Mouse (Mus musculus): ENCODE results near the gene Hist1h4k.
"Not testable (repeated sequence)": the region's sequence is repeated elsewhere in the genome, so short reads cannot be mapped to it uniquely, and the experiment has no call there.

Gene Hist1h4k

DNA sequence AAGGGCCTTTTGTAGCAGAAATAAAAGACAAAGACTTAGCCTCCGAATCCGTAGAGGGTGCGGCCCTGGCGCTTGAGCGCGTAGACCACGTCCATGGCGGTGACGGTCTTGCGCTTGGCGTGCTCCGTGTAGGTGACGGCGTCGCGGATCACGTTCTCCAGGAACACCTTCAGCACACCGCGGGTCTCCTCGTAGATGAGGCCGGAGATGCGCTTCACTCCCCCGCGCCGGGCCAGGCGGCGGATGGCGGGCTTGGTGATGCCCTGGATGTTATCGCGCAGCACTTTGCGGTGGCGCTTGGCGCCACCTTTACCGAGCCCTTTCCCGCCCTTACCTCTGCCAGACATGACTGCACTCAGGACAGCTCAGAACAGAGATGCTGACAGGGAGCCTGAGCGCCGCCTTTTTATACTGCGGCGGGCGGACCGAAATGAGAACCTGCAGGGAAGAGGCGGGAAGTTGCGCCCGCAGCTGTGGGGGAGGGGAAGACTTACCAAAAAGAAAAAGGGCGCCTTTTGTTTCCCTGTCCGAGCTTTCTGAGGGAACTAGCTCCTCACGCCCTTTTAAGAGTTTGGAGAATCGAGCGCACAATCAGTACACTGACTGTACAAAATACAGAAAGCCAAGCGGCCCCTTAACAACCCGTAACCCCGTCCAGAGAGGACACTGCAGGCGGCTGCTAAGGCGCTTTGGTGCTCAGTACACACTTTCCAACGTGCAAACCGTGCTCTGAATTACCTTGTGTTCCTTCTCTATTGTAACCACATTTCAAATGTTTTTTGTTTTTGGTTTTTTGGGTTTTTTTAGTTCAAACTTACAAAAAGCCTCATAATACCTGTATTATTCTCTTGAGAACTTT lies at the start of gene Hist1h4k:
TSS of gene Hist1h4k (minus strand) at position 347 of the 859 bp plus-strand sequence.
- DNase-seq: peak; percentile 94 to 97

DNA sequence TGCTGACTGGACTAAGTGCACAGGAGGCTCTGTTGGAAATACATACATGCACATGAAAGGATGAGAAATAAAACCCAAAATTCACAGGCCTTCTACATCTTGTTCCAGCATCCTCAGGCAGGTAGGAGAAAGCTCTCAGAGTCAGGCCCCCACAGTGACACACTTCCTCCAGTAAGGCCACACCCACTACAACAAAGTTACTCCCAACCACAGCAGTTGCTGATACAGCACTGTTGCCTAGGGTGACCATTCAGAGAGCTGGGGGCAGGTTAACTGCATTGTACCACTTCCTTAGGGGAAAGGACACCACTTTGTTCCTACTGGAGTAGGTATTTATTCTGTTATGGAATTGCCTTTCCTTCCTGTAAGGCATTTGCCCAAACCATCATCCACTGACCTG lies 46.9 kb upstream of the Hist1h4k start:
- DNase-seq: not testable (repeated sequence)

DNA sequence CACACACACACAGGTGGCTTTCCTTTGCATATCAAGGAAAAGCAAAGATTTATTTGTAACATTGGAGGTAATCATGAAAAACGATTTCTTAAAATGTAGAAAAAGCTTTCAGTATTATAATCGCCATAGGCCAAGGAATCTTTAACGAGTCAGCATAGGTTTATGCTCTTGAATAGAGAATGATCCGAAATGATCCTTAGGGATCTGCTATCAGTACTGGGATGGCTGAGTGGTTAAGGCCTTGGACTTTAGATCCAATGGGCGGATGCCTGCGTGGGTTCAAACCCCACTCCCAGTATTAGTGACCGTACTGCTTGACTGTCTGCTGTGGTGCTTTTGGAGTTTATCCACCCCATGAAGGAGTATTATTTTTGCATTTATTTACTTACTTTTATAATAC lies 45.3 kb upstream of the Hist1h4k start:
- no peak for DNase-seq

DNA sequence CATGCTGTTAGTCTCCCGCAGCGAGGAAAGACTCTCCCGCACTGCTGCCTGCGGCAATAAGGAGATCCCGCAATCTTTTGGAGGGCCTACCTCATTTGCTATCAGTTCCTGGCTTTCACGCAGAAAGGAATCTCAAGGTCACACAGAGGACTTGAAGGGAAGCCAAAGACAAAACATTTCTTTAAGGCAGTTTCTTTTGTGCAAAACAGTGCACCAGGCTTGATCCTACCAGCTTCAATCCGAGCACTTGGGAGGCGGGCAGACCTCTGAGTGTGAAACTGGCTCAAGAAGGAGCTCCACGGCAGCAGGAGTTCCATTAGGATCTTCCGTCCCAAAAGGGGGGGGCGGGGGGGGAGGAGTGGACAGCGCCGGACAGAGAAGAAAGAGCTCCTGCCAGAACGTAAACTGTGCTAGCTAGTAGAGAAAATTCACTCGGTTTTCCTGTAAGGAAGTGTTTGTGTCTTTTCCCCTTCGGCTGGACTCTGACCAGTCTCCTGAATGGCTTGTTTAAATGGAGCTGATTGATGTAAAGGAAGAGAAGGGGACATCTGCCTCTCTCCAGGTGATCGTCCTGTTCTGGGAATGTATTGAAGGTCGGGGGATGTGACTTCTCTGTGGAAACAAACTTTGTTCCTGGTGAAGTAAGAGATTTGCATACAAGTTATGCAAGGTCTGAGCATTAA lies 40.4 kb upstream of the Hist1h4k start:
- DNase-seq: peak; percentile 8 to 9

DNA sequence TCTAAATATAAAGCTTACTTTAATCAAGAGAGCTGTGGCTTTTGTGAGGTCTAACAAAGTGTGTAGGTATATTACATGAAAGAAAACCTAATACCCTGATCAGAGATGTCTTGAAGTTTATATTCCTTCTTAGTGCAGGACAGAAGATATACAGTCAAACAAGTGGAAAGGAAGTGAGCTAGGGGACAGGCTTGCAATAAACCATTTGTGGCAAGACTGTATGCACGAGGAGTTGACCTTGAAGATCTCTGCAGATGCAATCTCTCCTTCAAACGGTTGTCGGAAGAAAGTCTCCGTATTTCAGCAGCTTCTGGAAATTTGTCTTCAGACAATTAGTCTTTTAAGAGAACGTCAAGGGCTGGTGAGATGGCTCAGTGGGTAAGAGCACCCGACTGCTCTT lies 39.6 kb upstream of the Hist1h4k start:
- no peak for DNase-seq

DNA sequence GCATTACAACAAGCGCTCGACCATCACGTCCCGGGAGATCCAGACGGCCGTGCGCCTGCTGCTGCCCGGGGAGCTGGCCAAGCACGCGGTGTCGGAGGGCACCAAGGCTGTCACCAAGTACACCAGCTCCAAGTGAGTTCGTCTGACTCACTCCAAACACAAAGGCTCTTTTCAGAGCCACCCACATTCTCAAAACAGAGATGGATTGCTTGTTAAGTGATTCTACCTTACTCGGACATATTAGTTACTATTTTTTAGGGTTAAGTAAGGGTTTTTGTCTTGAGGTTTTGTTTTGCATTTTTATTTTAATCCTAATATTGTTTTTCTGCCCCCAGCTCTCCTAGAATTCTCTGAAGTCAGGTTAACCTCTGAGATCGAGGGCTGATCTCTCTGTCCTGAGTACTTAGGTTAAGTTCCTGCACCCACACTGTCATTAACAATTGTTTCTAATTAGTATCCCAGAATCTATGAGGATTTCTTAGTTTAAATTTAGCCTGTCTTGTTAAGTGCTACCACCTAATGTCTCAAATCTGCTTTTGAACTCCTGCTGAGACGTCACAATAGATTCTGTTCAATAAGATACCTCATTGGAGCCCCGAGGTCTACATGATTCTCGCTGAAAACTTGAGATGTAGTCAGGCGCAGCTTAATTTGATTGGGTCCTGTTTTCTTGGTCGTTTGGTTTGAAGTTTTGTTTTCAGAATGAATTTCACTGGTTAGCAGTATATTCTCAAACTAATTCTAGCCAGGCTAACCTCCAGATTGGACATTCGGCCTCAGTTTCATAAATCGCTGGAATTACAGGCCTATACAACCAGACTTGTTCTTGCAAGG lies 37.7 kb upstream of the Hist1h4k start:
- no peak for DNase-seq

DNA sequence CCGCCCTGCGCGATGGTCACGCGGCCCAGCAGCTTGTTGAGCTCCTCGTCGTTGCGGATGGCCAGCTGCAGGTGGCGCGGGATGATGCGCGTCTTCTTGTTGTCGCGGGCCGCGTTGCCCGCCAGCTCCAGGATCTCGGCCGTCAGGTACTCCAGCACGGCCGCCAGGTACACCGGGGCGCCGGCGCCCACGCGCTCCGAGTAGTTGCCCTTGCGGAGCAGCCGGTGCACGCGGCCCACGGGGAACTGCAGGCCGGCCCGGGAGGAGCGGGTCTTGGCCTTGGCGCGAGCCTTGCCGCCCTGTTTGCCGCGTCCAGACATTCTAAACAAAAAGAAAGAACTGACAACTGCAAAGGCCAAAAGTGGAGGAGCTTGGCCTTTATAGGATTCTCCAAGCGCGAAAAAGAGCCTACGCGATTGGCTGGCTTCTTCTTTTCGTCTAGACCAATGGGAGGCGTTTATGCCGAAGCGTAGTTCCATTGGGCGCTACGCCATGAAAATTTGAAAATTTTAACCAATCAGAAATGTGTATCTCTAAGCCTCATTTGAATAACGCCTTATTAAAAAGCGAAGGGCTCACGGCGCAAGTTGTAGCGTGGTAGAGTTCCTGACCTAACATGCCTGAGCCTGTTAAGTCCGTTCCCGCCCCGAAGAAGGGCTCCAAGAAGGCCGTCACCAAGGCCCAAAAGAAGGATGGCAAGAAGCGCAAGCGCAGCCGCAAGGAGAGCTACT lies 36.8 kb upstream of the Hist1h4k start, which contains the start of the genes Hist1h2an and Hist1h2bp:
TSS of gene Hist1h2an (minus strand) at position 320 of the 731 bp plus-strand sequence.
TSS of gene Hist1h2bp (plus strand) at position 563 of the 731 bp plus-strand sequence.
- DNase-seq: peak; percentile 92 to 97

DNA sequence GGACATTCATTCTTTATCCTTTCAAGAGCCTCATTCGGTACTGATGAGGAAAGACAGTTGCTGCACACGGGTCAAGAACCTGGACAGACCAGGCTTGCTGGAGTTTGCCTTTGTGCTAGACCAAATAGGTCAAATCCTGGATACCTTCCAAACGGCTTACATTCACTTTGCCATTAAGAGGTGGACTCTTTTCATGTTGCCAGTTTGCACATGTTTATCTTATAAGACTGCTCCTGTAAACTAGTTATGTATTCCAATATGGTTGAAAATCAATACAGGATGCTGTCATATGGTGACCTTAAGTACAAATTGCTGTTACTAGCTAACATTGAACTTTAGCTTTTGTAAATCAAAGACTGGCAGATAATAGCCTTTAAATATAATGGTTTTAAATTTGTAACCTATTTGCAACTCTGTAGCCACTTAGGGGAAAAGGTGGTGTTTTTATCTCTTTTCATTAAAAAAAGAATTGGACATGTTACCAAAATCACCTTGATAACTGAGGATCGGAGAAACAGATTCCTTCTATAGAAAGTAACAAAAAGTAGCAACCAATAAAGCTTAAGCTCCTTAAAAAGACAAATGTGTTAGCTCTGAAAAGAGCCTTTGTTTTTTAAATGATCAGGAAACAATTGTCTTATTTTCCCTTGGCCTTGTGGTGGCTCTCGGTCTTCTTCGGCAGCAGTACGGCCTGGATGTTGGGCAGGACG lies 36.0 kb upstream of the Hist1h4k start:
- no peak for DNase-seq

DNA sequence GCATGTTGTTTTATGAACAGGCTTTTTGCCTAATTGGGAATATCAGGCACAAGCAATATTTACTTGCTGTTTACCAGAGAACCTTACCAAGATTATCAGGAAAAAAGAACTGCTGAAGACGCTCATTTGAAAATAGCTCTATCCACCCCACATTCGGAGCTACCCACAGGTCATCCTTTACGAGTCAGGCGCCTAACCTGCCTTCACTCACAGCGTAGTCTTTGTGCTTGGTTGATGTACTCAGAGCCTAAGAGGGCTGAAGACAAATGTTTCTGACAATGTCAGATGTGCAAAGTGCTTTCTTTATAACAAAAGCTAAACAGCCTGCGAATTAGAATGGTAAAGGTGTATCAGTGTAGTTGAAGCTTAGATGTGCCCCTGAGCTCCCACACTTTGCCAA lies 34.0 kb upstream of the Hist1h4k start:
- DNase-seq: no peak

DNA sequence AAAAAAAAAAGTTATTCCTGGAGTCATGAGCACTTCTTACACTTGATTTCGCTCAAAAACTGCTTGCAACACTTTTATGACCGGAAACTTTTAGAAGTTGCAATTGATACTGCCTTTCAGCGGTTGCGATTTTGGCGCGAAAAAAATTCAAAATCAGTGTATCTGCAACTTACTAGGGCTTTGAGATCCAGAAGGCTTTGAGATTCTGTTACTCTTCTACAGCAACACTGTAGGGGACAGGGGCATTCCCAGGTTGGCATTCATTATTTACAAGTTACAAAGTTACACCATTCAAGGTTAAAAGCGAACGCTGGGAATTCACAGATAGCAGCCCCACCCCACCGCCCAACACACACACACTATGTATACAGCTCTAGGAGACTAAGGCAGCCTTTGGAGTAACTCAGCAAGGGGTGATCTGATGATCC lies 33.4 kb upstream of the Hist1h4k start:
- DNase-seq: peak; percentile 23 to 36

DNA sequence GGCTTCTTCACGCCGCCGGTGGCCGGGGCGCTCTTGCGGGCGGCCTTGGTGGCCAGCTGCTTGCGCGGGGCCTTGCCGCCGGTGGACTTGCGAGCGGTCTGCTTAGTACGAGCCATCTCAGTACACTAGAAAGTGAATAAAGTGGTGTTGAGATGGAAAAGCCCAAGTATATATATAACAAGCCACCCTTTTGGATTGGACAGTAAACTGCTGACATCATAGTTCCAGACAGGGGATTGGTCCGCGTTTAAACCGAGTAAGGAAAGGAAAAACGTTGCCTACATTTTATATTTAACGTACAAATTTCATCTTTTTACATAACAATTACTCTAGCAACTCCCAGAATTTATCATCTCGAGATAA lies 32.9 kb upstream of the Hist1h4k start, which contains the start of gene Hist1h3i:
TSS of gene Hist1h3i (minus strand) at position 116 of the 363 bp plus-strand sequence.
- DNase-seq: peak; percentile 24 to 74

DNA sequence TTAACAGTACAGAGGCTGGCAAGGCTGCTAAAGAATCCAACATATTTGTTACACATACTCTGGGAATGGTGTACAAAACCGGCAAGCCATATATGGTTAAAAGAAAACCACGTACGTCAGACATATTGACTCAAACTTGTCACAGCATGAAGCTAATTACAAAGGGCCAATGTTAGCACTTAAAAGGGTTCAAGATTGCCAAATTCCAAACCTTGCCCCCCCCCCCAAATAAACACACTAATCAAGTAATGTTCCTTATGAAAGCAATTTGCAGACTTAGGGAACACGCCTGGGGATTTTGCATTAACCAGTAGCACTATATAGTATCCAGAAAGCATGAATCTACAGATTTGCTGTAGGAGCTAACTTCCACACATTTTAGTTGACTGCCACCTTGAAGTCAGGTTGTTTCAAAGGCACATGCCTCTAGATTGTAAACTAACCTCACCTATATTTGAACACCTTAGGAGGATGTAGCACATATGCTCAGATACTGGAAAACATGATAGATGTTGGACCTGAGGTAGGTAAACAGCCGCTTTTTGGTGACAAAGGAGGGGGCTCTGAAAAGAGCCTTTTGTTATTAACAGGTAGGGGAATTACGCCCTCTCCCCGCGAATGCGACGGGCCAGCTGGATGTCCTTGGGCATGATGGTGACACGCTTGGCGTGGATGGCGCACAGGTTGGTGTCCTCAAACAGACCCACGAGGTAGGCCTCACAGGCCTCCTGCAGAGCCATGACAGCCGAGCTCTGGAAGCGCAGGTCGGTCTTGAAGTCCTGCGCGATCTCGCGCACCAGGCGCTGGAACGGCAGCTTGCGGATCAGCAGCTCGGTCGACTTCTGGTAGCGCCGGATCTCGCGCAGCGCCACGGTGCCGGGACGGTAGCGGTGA lies 32.3 kb upstream of the Hist1h4k start:
- peak; percentile 18 to 21 for DNase-seq

DNA sequence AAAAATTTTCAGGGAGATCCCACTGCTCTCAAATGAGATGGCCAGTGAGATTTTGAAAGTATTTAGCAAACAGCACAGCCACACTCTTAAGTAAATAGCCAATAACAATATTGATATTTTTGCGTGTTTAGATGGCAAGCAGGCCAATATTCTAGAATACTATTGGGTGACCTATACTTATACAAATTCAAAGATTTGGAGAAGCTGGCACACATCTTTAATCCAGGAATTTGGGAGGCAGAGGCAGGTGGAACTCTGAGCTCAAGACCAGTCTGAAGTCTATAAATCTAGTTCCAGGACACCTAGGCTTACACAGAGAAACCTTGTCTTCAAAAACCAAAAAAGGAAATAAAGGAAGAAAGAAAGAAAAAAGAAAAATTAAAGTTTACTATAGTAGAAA lies 31.3 kb upstream of the Hist1h4k start:
- no peak for DNase-seq

DNA sequence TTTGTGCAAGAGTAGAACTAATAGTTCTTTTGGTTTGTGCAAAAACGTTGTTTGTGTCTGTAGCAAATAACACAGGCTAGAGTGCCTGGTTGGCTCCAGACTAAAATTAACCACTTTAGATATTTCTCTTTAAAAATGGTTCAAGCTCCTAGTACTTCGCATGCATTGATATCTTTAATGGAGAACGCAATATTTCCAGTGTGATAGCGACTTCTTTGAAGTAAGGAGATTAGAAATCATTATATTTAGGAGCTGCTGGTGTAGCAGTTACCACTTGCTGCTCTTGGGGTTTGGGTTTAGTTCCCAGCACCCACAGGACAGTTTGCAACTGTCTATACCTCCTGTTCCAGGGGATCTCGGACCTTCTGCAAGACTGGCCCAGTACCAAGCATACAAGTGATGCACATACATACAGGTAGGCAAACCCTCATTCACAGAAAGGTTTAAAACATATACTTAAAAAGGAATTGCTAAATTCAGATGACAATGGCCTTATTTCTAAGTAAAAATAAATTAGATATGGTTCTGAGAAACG lies 30.8 kb upstream of the Hist1h4k start:
- no peak for DNase-seq

DNA sequence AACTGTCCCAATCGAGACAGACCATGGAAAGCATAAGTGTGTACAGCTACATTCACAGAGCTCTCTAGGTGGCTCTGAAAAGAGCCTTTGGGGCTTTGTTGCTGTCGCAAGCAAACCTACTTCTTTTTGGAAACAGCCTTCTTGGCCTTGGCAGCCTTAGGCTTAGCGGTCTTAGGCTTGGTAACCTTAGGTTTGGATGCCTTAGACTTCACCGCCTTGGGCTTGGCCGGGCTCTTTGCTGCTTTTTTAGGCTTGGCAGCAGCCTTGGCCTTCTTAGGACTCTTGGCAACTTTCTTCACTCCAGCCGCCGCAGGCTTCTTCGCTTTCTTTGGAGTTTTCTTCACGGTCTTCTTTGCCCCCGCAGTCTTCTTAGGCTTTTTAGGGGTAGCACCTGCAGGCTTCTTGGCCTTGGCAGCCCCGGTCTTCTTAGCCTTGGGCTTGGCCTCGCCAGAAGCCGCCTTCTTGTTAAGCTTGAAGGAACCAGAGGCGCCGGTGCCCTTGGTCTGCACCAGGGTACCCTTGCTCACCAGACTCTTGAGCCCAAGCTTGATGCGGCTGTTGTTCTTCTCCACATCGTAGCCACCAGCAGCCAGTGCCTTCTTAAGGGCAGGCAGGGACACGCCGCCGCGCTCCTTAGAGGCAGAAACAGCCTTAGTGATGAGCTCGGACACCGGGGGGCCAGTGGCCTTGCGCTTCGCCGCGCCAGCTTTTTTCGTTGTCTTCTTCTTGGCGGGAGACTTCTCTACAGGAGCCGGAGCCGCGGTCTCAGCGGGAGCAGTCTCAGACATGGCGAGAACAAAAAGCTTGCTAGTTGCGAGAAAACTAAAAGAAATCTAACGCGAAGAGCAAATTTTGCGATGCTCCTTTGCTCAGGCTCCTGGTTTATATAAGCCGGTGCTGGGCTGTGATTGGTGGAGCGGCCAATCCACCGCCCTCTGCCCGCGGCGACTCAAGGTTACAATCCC lies 29.7 kb upstream of the Hist1h4k start, which contains the start of gene Hist1h1b:
TSS of gene Hist1h1b (minus strand) at position 859 of the 965 bp plus-strand sequence.
- peak; percentile 55 to 57 for DNase-seq

DNA sequence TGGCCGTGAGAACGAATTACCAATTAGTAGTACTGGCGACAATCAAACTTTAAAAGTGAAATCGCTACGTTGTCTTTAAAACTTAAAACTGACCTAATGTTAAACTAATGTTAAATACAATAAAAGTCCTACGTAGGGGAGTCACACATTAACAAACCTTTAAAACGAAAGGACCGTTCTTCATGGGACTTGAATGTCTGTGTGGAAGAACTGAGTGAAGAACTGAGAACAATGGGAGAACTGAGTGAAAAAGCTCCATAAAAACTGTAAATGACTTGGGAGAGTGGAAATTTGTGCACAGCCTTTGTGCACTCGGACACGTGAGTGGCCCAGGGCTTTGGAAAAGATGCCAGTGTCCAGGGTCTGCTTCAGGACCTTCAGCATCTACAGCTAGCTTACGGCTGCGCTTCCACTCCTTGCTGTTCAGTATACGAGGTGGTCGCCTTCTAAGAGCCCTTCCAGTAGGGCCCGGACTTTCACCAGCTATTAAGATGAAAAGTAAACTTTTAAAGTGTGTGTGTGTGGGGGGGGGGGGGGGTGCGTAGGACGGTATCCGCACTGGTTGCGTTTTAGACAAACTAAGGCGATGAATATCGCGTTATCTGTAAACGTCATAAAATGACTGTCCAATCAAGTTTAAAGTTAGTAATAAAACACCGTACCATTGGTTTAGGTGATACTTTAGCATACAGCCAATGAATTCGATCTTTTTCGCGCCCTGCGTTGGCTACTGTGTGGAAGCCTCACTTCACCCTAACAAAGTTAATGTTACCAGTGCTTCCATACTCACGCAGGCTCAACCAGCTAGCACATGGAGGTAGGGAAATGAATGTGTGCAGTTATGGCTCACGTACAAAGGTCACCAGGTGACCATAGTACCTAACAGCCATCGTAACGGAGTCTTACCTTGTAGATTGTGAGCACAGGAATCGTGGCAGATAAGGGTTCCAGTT lies 28.8 kb upstream of the Hist1h4k start:
- peak; percentile 75 to 76 for DNase-seq

DNA sequence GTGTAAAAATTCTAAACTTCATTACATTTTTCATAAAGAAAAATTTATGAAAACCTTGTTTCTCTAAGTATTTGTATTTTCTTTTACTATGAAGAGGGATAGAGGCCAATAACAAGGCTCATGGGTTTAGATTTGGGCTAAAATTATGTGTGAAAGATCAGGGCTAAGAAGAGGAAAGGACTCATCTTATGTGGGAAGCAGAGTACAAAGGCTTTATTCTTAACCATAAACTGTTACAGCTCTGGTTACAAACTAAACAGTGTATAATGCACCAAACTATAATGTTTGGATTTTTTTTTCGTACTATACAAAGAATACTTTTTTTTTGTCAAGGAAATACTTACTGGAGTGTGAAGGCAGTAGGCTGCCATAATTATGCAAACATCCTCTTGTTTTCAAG lies 5.4 kb upstream of the Hist1h4k start:
- DNase-seq: no peak
